Mouse (Mus musculus): ENCODE data around the gene Rnf17. TPM values are rescaled to one million over a fixed set of nuclear protein-coding genes. Genes with fewer than 3 reads are reported as not detected.

Rnf17 gene
- total and polyA plus RNA-seq, 3 experiments = 37.0 to 183 (median 46.4) TPM

- no peak for TF ChIP-seq MEF2A (IDR thresholded peaks at IDR 0.05; ENCODE audit: extremely low read depth, insufficient replicate concordance, low read depth, low read length, poor library complexity, severe bottlenecking)
- TF ChIP-seq GATA1 (IDR thresholded peaks at IDR 0.05; ENCODE audit: low read depth, low read length) = no peak
- TF ChIP-seq USF1 (IDR thresholded peaks at IDR 0.05; ENCODE audit: low read depth, low read length) = no peak
- TF ChIP-seq MAZ (IDR thresholded peaks at IDR 0.05; ENCODE audit: low read depth, low read length) = no peak
- no peak for TF ChIP-seq MAX (IDR thresholded peaks at IDR 0.05; ENCODE audit: low read length)
- no peak for TF ChIP-seq JUND (IDR thresholded peaks at IDR 0.05; ENCODE audit: low read depth, low read length)
- TF ChIP-seq NELFE (IDR thresholded peaks at IDR 0.05; ENCODE audit: low read depth, low read length) = no peak
- no peak for TF ChIP-seq POLR2AphosphoS5 (IDR thresholded peaks at IDR 0.05; ENCODE audit: borderline replicate concordance, low read depth, low read length)
- TF ChIP-seq UBTF (IDR thresholded peaks at IDR 0.05; ENCODE audit: borderline replicate concordance, insufficient read depth, low read depth, low read length) = no peak
- no peak for TF ChIP-seq BHLHE40 (IDR thresholded peaks at IDR 0.05; ENCODE audit: borderline replicate concordance, low read depth, low read length)
- no peak for TF ChIP-seq MAFK (IDR thresholded peaks at IDR 0.05; ENCODE audit: borderline replicate concordance, low read depth, low read length)
- no peak for TF ChIP-seq MYB (IDR thresholded peaks at IDR 0.05; ENCODE audit: low read depth, low read length)
- TF ChIP-seq HCFC1 (IDR thresholded peaks at IDR 0.05; ENCODE audit: low read depth, low read length) = no peak
- H3K9ac ChIP-seq (ENCODE audit: control insufficient read depth, low read depth, low read length, poor library complexity, severe bottlenecking) = no peak overlapping the region
- H3K36me3 ChIP-seq (ENCODE audit: control insufficient read depth in 1 of 2, insufficient read depth in 2 of 2, low read length in 2 of 2) = peaks cover 0 to under 1% of the 10 kb centered on the region in 2 experiments; a peak in 1 of 4 replicates
- peaks cover 2 to 4% of the 10 kb centered on the region in 2 experiments; a peak in 2 of 4 replicates for H3K27me3 ChIP-seq (ENCODE audit: control insufficient read depth in 1 of 2, insufficient read depth in 2 of 2, low read length in 2 of 2)
- DNase-seq (ENCODE audit: low read depth, low spot score) = no peak
- no peaks in the 10 kb centered on the region for H3K9me3 ChIP-seq (replicated peaks; ENCODE audit: insufficient read depth, low read length)
- H3K4me1 ChIP-seq (ENCODE audit: control insufficient read depth in 1 of 2, insufficient read depth in 2 of 2, low read length in 2 of 2) = peaks cover 0 to 4% of the 10 kb centered on the region in 2 experiments; a peak in 2 of 4 replicates
- no peak overlapping the region for H3K4me3 ChIP-seq (ENCODE audit: control insufficient read depth in 1 of 2, insufficient read depth in 1 of 2, low read depth in 2 of 2, low read length in 2 of 2)
- H3K79me2 ChIP-seq (ENCODE audit: control insufficient read depth, insufficient read depth, low read length, poor library complexity) = no peaks in the 10 kb centered on the region
- H3K27ac ChIP-seq (ENCODE audit: control insufficient read depth, low read depth, low read length) = no peak overlapping the region
Observed at GRCm38 (mm10) chr14:56379336-56379735, 23.0 kb upstream of the Rnf17 start.

DNA sequence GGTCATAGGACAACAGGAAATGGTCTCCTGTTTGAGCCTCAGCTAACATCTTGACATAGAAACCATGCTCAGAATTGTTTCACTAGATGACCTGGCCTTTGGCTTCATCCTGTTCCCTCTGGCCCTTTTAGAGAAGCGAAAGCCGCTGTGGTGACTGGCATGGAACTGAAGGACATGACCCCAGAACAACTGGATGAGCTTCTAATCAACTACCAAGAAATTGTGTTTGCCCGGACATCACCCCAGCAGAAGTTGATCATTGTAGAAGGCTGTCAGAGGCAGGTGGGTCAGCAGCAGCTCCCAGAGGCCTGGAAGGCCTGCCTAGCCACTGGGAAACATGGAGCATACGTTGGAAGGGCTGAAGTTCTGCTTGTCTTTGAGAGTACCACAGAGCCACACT lies 20.0 kb upstream of the Rnf17 start:
- H3K27me3 ChIP-seq (ENCODE audit: control insufficient read depth in 1 of 2, insufficient read depth in 2 of 2, low read length in 2 of 2) = peaks cover 5 to 8% of the 10 kb centered on the region in 2 experiments; a peak in 3 of 4 replicates
- DNase-seq (ENCODE audit: low read depth, low spot score) = no peak
- H3K36me3 ChIP-seq (ENCODE audit: control insufficient read depth in 1 of 2, insufficient read depth in 2 of 2, low read length in 2 of 2) = no peaks in the 10 kb centered on the region
- no peak overlapping the region for H3K9ac ChIP-seq (ENCODE audit: control insufficient read depth, low read depth, low read length, poor library complexity, severe bottlenecking)
- H3K79me2 ChIP-seq (ENCODE audit: control insufficient read depth, insufficient read depth, low read length, poor library complexity) = no peaks in the 10 kb centered on the region
- TF ChIP-seq MYB (IDR thresholded peaks at IDR 0.05; ENCODE audit: low read depth, low read length) (no peak), E2F4 (IDR thresholded peaks at IDR 0.05; ENCODE audit: borderline replicate concordance, low read depth, low read length) (no peak), MAFK (IDR thresholded peaks at IDR 0.05; ENCODE audit: borderline replicate concordance, low read depth, low read length) (no peak), EP300 (IDR thresholded peaks at IDR 0.05; ENCODE audit: low read depth in 1 of 2, low read length in 2 of 2) (no peak), HCFC1 (IDR thresholded peaks at IDR 0.05; ENCODE audit: low read depth, low read length) (no peak), SIN3A (IDR thresholded peaks at IDR 0.05; ENCODE audit: low read length) (no peak)
- H3K4me1 ChIP-seq (ENCODE audit: control insufficient read depth in 1 of 2, insufficient read depth in 2 of 2, low read length in 2 of 2) = no peaks in the 10 kb centered on the region
- no peak overlapping the region for H3K4me3 ChIP-seq (ENCODE audit: control insufficient read depth in 1 of 2, insufficient read depth in 1 of 2, low read depth in 2 of 2, low read length in 2 of 2)
- no peak overlapping the region for H3K27ac ChIP-seq (ENCODE audit: control insufficient read depth, low read depth, low read length)
- H3K9me3 ChIP-seq (replicated peaks; ENCODE audit: insufficient read depth, low read length) = no peaks in the 10 kb centered on the region
